In genomic region chr6:32848974-32849373, GRCm38 (mm10) we compare ENCODE assay signal across 20 mouse cellular contexts.
DNase-seq lines count a peak whose midpoint lies in the region; ATAC-seq and TF ChIP-seq lines count a peak whose summit lies in the region.
"Had no signal": no experiment of that assay in that cellular context is flagged by ENCODE, and none has a peak within 500 bp of the region (broad histone marks: within the 10 kb centered on the region; RNA-seq: fewer than 3 reads in every experiment).

No protein-coding gene starts in this region.

- peaks cover 43% of the 10 kb centered on the region for H3K4me1 ChIP-seq in liver, embryonic 13.5 days (replicated peaks)
- H3K4me1 ChIP-seq in liver, postnatal 0 days (ENCODE audit: insufficient read depth): peaks cover 13% of the 10 kb centered on the region
- 0 out of 2 replicates have a peak, but pooled peaks cover 2% of the 10 kb centered on the region for H3K4me1 ChIP-seq in brown adipose tissue, adult 24 weeks (ENCODE audit: control insufficient read depth, insufficient read depth, insufficient read length, low read length)
- peaks cover 20% of the 10 kb centered on the region for H3K4me1 ChIP-seq in liver, embryonic 16.5 days (ENCODE audit: control insufficient read depth, low read depth, low read length)
- H3K4me1 ChIP-seq: embryonic facial prominence, embryonic 13.5 days; forebrain, embryonic 13.5 days; heart, embryonic 10.5 days had no signal

- WGBS in liver, embryonic 13.5 days (ENCODE audit: insufficient replicate concordance): 87% methylated on average over 7 of the region's 7 CpGs
- WGBS in liver, postnatal 0 days (ENCODE audit: insufficient replicate concordance): 89% methylated on average over 7 of the region's 7 CpGs
- 81% methylated on average over 7 of the region's 7 CpGs for WGBS in liver, embryonic 16.5 days (ENCODE audit: insufficient replicate concordance)

- peak overlapping the region; percentile 63 for H3K27ac ChIP-seq in liver, embryonic 13.5 days
- H3K27ac ChIP-seq in liver, postnatal 0 days (ENCODE audit: low read depth): no peak overlapping the region
- 0 out of 2 replicates have a peak overlapping the region, but pooled peaks have one; percentile 8 for H3K27ac ChIP-seq in brown adipose tissue, adult 24 weeks (replicated peaks; ENCODE audit: low read depth, low read length)
- peak overlapping the region; percentile 53 for H3K27ac ChIP-seq in liver, embryonic 16.5 days (ENCODE audit: low read length)
- H3K27ac ChIP-seq: embryonic facial prominence, embryonic 13.5 days; forebrain, embryonic 13.5 days; heart, embryonic 10.5 days; hindbrain, embryonic 14.5 days; intestine, embryonic 15.5 days had no signal

- no peak for TF ChIP-seq EP300 in liver, postnatal 0 days (IDR thresholded peaks at IDR 0.05; ENCODE audit: low read depth)

- no peak for TF ChIP-seq CTCF in liver, postnatal 0 days (IDR thresholded peaks at IDR 0.05; ENCODE audit: low read depth)

- DNase-seq in liver, embryonic 13.5 days: no peak
- DNase-seq in liver, postnatal 0 days: no peak
- DNase-seq in adipocyte (ENCODE audit: low spot score): peak; percentile 14
- DNase-seq in urinary bladder, adult 2 months (ENCODE audit: low spot score): no peak
- no peak for DNase-seq in heart, postnatal 36 days
- DNase-seq: adrenal gland, postnatal 10 days; cerebellum, adult 18-20 months; cerebellum, adult 9-11 months; cerebellum, postnatal 36 days; forebrain, postnatal 0 days; gastrocnemius, postnatal 25 days; heart, adult 18-20 months; heart, postnatal 10 days had no signal

- 0 out of 2 replicates have a peak, but pooled peaks cover 3% of the 10 kb centered on the region for H3K36me3 ChIP-seq in liver, embryonic 13.5 days
- no peaks in the 10 kb centered on the region for H3K36me3 ChIP-seq in liver, postnatal 0 days (replicated peaks; ENCODE audit: insufficient read depth, low read length)
- peaks cover 3% of the 10 kb centered on the region; the same call in 1 of the 2 replicates for H3K36me3 ChIP-seq in liver, embryonic 16.5 days (ENCODE audit: control insufficient read depth, insufficient read depth)
- H3K36me3 ChIP-seq: embryonic facial prominence, embryonic 13.5 days; heart, embryonic 10.5 days; intestine, embryonic 15.5 days had no signal

- no peak overlapping the region for H3K4me3 ChIP-seq in liver, embryonic 13.5 days (replicated peaks)
- no peak overlapping the region for H3K4me3 ChIP-seq in liver, postnatal 0 days (ENCODE audit: low read depth, low read length)
- H3K4me3 ChIP-seq in brown adipose tissue, adult 24 weeks (ENCODE audit: insufficient read depth, low read depth, low read length): no peak overlapping the region
- H3K4me3 ChIP-seq in liver, embryonic 16.5 days (ENCODE audit: low read depth, low read length): no peak overlapping the region
- H3K4me3 ChIP-seq: embryonic facial prominence, embryonic 13.5 days; forebrain, embryonic 13.5 days; heart, embryonic 10.5 days; intestine, embryonic 15.5 days had no signal

- H3K4me2 ChIP-seq in liver, embryonic 13.5 days: no peak overlapping the region
- no peak overlapping the region for H3K4me2 ChIP-seq in liver, postnatal 0 days (ENCODE audit: low read depth, low read length)
- H3K4me2 ChIP-seq in liver, embryonic 16.5 days (ENCODE audit: low read depth, low read length): no peak overlapping the region
- H3K4me2 ChIP-seq: embryonic facial prominence, embryonic 13.5 days; forebrain, embryonic 13.5 days; hindbrain, embryonic 14.5 days; intestine, embryonic 15.5 days had no signal

- no peaks in the 10 kb centered on the region for H3K27me3 ChIP-seq in liver, embryonic 13.5 days
- H3K27me3 ChIP-seq in liver, postnatal 0 days (ENCODE audit: insufficient read depth, low read length): no peaks in the 10 kb centered on the region
- H3K27me3 ChIP-seq in liver, embryonic 16.5 days (ENCODE audit: control insufficient read depth, insufficient read depth, low read depth, low read length): no peaks in the 10 kb centered on the region
- H3K27me3 ChIP-seq: embryonic facial prominence, embryonic 13.5 days; forebrain, embryonic 13.5 days; intestine, embryonic 15.5 days had no signal

- H3K9ac ChIP-seq in liver, embryonic 13.5 days: no peak overlapping the region
- H3K9ac ChIP-seq in liver, postnatal 0 days (replicated peaks): no peak overlapping the region
- no peak overlapping the region for H3K9ac ChIP-seq in liver, embryonic 16.5 days (ENCODE audit: low read depth, low read length)
- H3K9ac ChIP-seq: embryonic facial prominence, embryonic 13.5 days; forebrain, embryonic 13.5 days; forebrain, postnatal 0 days; hindbrain, embryonic 14.5 days; intestine, embryonic 15.5 days had no signal

- intact Hi-C loops in heart, postnatal 36 days (cut with DNase I): no loop called here

- no peaks in the 10 kb centered on the region for H3K9me3 ChIP-seq in liver, embryonic 13.5 days (replicated peaks)
- no peaks in the 10 kb centered on the region for H3K9me3 ChIP-seq in liver, postnatal 0 days (ENCODE audit: low read length)
- H3K9me3 ChIP-seq in liver, embryonic 16.5 days (replicated peaks; ENCODE audit: control insufficient read depth, low read length): no peaks in the 10 kb centered on the region
- H3K9me3 ChIP-seq: embryonic facial prominence, embryonic 13.5 days; forebrain, embryonic 13.5 days; heart, embryonic 10.5 days; intestine, embryonic 15.5 days had no signal

- no peak for ATAC-seq in liver, embryonic 13.5 days (ENCODE audit: low read depth)
- no peak for ATAC-seq in liver, postnatal 0 days
- ATAC-seq in liver, embryonic 16.5 days (ENCODE audit: low read depth): no peak
- ATAC-seq: forebrain, embryonic 13.5 days; forebrain, postnatal 0 days; intestine, embryonic 15.5 days had no signal
